Mouse (Mus musculus) MEL (cell line): ENCODE results near the gene Exosc1. TPM values are rescaled to one million over a fixed set of nuclear protein-coding genes. Genes with fewer than 3 reads are reported as not detected.

Experiments used
- DNase-seq: peaks from one replicate; pipeline ENCODE4 v3.0.0; 2011; ENCODE audit warnings: low read depth, low spot score
- H3K27ac ChIP-seq: 2 replicates; pipeline ENCODE4 v1.5.1; 2012; ENCODE audit warnings: low read depth, mild to moderate bottlenecking, control low read depth, low read length, moderate library complexity; ENCODE audit not compliant: control insufficient read depth
- H3K27me3 ChIP-seq, 2 experiments: fragments of 150-350 bp in 1 of 2; sonication (generic) in 1 of 2; 2 replicates each; pipeline ENCODE4 v1.6.1; 2012; ENCODE audit warnings: low read length in 2 of 2, mild to moderate bottlenecking in 2 of 2, improper control_type of control experiment in 1 of 2, moderate library complexity in 1 of 2; ENCODE audit not compliant: insufficient read depth in 2 of 2, control insufficient read depth in 1 of 2
- H3K36me3 ChIP-seq, 2 experiments: 2 replicates each; pipeline ENCODE4 v1.6.1; 2012 to 2014; ENCODE audit warnings: low read length in 2 of 2, improper control_type of control experiment in 1 of 2, inconsistent platforms in 1 of 2, mild to moderate bottlenecking in 1 of 2; ENCODE audit not compliant: insufficient read depth in 2 of 2, control insufficient read depth in 1 of 2
- H3K4me1 ChIP-seq, 2 experiments: fragments of 150-350 bp in 1 of 2; sonication (generic) in 1 of 2; 2 replicates each; pipeline ENCODE4 v1.6.1; 2012; ENCODE audit warnings: low read length in 2 of 2, improper control_type of control experiment in 1 of 2, mild to moderate bottlenecking in 1 of 2; ENCODE audit not compliant: insufficient read depth in 2 of 2, control insufficient read depth in 1 of 2
- H3K4me3 ChIP-seq, 2 experiments: fragments of 150-350 bp in 1 of 2; sonication (generic) in 1 of 2; 2 replicates each; pipeline ENCODE4 v1.5.1; 2012; ENCODE audit warnings: low read depth in 2 of 2, low read length in 2 of 2, mild to moderate bottlenecking in 2 of 2, moderate library complexity in 2 of 2, control low read depth in 1 of 2, improper control_type of control experiment in 1 of 2; ENCODE audit not compliant: control insufficient read depth in 1 of 2, insufficient read depth in 1 of 2
- H3K79me2 ChIP-seq: 2 replicates; pipeline ENCODE4 v1.6.1; 2012; ENCODE audit warnings: mild to moderate bottlenecking, low read length, moderate library complexity; ENCODE audit not compliant: control insufficient read depth, poor library complexity, insufficient read depth
- H3K9ac ChIP-seq: 2 replicates; pipeline ENCODE4 v1.6.1; 2012; ENCODE audit warnings: low read depth, mild to moderate bottlenecking, control low read depth, low read length, moderate library complexity; ENCODE audit not compliant: control insufficient read depth, poor library complexity, severe bottlenecking
- H3K9me3 ChIP-seq: fragments of 150-350 bp; sonication (generic); replicated peaks from 2 replicates; pipeline ENCODE4 v1.6.1; 2012; ENCODE audit warnings: mild to moderate bottlenecking, low read length, improper control_type of control experiment, moderate library complexity; ENCODE audit not compliant: insufficient read depth
- BHLHE40 ChIP-seq: IDR thresholded peaks from 2 replicates; pipeline ENCODE4 v1.6.1; 2012; ENCODE audit warnings: low read depth, mild to moderate bottlenecking, inconsistent platforms, low read length, improper control_type of control experiment, borderline replicate concordance
- CHD2 ChIP-seq: IDR thresholded peaks from 2 replicates; pipeline ENCODE4 v1.6.1; 2011; ENCODE audit warnings: low read length, improper control_type of control experiment
- CTCF ChIP-seq, 3 experiments: IDR thresholded peaks in 2 of 3; conservative IDR thresholded peaks in 1 of 3; 2 replicates each; pipeline ENCODE4 v1.5.1; 2011 to 2012; ENCODE audit warnings: low read length in 3 of 3, low read depth in 2 of 3, mild to moderate bottlenecking in 2 of 3, improper control_type of control experiment in 1 of 3, inconsistent platforms in 1 of 3, mixed read lengths in 1 of 3, moderate library complexity in 1 of 3; ENCODE audit not compliant: control insufficient read depth in 1 of 3, insufficient read depth in 1 of 3, poor library complexity in 1 of 3, severe bottlenecking in 1 of 3
- E2F4 ChIP-seq: IDR thresholded peaks from 2 replicates; pipeline ENCODE4 v1.6.1; 2011; ENCODE audit warnings: low read depth, low read length, improper control_type of control experiment, borderline replicate concordance
- ELF1 ChIP-seq: IDR thresholded peaks from 2 replicates; pipeline ENCODE4 v1.6.1; 2014; ENCODE audit warnings: low read depth, mild to moderate bottlenecking, inconsistent platforms, low read length, improper control_type of control experiment, moderate library complexity
- EP300 ChIP-seq, 2 experiments: IDR thresholded peaks; 2 replicates each; pipeline ENCODE4 v1.6.1; 2011; ENCODE audit warnings: improper control_type of control experiment in 2 of 2, low read length in 2 of 2, low read depth in 1 of 2, mild to moderate bottlenecking in 1 of 2
- ETS1 ChIP-seq: IDR thresholded peaks from 2 replicates; pipeline ENCODE4 v1.6.1; 2012; ENCODE audit warnings: low read depth, mild to moderate bottlenecking, inconsistent platforms, low read length, improper control_type of control experiment, moderate library complexity
- GABPA ChIP-seq: IDR thresholded peaks from 2 replicates; pipeline ENCODE4 v1.6.1; 2012; ENCODE audit warnings: low read depth, mild to moderate bottlenecking, inconsistent platforms, low read length, improper control_type of control experiment, moderate library complexity
- HCFC1 ChIP-seq: IDR thresholded peaks from 2 replicates; pipeline ENCODE4 v1.6.1; 2012; ENCODE audit warnings: low read depth, mild to moderate bottlenecking, inconsistent platforms, low read length, improper control_type of control experiment, moderate library complexity
- JUND ChIP-seq: IDR thresholded peaks from 2 replicates; pipeline ENCODE4 v1.6.1; 2011; ENCODE audit warnings: low read depth, mild to moderate bottlenecking, improper control_type of control experiment, low read length
- KAT2A ChIP-seq: conservative IDR thresholded peaks from 2 replicates; pipeline ENCODE4 v1.6.1; 2012; ENCODE audit warnings: low read depth, low read length, improper control_type of control experiment, inconsistent platforms
- MAFK ChIP-seq: IDR thresholded peaks from 2 replicates; pipeline ENCODE4 v1.6.1; 2011; ENCODE audit warnings: low read depth, mild to moderate bottlenecking, low read length, improper control_type of control experiment, borderline replicate concordance
- MAZ ChIP-seq: IDR thresholded peaks from 2 replicates; pipeline ENCODE4 v1.6.1; 2012; ENCODE audit warnings: low read depth, mild to moderate bottlenecking, inconsistent platforms, low read length, improper control_type of control experiment
- MEF2A ChIP-seq: IDR thresholded peaks from 2 replicates; pipeline ENCODE4 v1.6.1; 2014; ENCODE audit warnings: low read depth, mild to moderate bottlenecking, inconsistent platforms, low read length, improper control_type of control experiment; ENCODE audit not compliant: poor library complexity, insufficient replicate concordance, severe bottlenecking; ENCODE audit errors: extremely low read depth
- MXI1 ChIP-seq: IDR thresholded peaks from 2 replicates; pipeline ENCODE4 v1.6.1; 2011; ENCODE audit warnings: mild to moderate bottlenecking, low read depth, low read length, improper control_type of control experiment
- MYB ChIP-seq: IDR thresholded peaks from 2 replicates; pipeline ENCODE4 v1.6.1; 2011; ENCODE audit warnings: mild to moderate bottlenecking, low read depth, low read length, improper control_type of control experiment
- MYC ChIP-seq: IDR thresholded peaks from 2 replicates; pipeline ENCODE4 v1.6.1; 2011; ENCODE audit warnings: low read depth, mild to moderate bottlenecking, low read length, improper control_type of control experiment, moderate library complexity
- NELFE ChIP-seq: IDR thresholded peaks from 2 replicates; pipeline ENCODE4 v1.6.1; 2011; ENCODE audit warnings: low read depth, low read length, improper control_type of control experiment
- POLR2A ChIP-seq, 2 experiments: IDR thresholded peaks; 2 replicates each; pipeline ENCODE4 v1.6.1; 2011 to 2012; ENCODE audit warnings: low read length in 2 of 2, mild to moderate bottlenecking in 2 of 2, control low read depth in 1 of 2, improper control_type of control experiment in 1 of 2, low read depth in 1 of 2, moderate library complexity in 1 of 2; ENCODE audit not compliant: control insufficient read depth in 1 of 2, insufficient read depth in 1 of 2, poor library complexity in 1 of 2
- POLR2AphosphoS2 ChIP-seq: IDR thresholded peaks from 2 replicates; pipeline ENCODE4 v1.6.1; 2011; ENCODE audit warnings: low read length, improper control_type of control experiment
- RCOR1 ChIP-seq: IDR thresholded peaks from 2 replicates; pipeline ENCODE4 v1.6.1; 2012; ENCODE audit warnings: low read depth, mild to moderate bottlenecking, inconsistent platforms, low read length, improper control_type of control experiment
- TAL1 ChIP-seq: IDR thresholded peaks from 2 replicates; pipeline ENCODE4 v1.6.1; 2012; ENCODE audit warnings: mild to moderate bottlenecking, inconsistent platforms, low read length, moderate library complexity, mixed read lengths
- TBP ChIP-seq: IDR thresholded peaks from 2 replicates; pipeline ENCODE4 v1.8.0; 2011; ENCODE audit warnings: low read depth, low read length, improper control_type of control experiment
- TCF12 ChIP-seq: IDR thresholded peaks from 2 replicates; pipeline ENCODE4 v1.6.1; 2014; ENCODE audit warnings: low read depth, mild to moderate bottlenecking, inconsistent platforms, low read length, improper control_type of control experiment, moderate library complexity
- ZKSCAN1 ChIP-seq: IDR thresholded peaks from 2 replicates; pipeline ENCODE4 v1.6.1; 2012; ENCODE audit warnings: low read depth, mild to moderate bottlenecking, inconsistent platforms, low read length, improper control_type of control experiment, moderate library complexity
- ZMIZ1 ChIP-seq: IDR thresholded peaks from 2 replicates; pipeline ENCODE4 v1.6.1; 2012; ENCODE audit warnings: low read depth, mild to moderate bottlenecking, inconsistent platforms, low read length, improper control_type of control experiment, moderate library complexity
- polyA plus RNA-seq, 2 experiments: library from polyadenylated mRNA; stranded (reverse) in 1 of 2; unstranded in 1 of 2; fragments of >175 nt in 1 of 2; fragments of >200 nt in 1 of 2; gene quantifications; 2 replicates each; pipeline versions ENCODE4 v1.2.1 to v1.2.4; 2012; ENCODE audit warnings: low replicate concordance in 2 of 2, low read depth in 1 of 2; ENCODE audit not compliant: insufficient read length in 2 of 2, insufficient read depth in 1 of 2, missing spikeins in 1 of 2
- total RNA-seq: library from RNA; depleted of rRNA; stranded (reverse); fragments of 300-350 nt; gene quantifications from 2 replicates; pipeline ENCODE4 v1.2.3, GENCODE M21; 2012

Gene Exosc1
- total and polyA plus RNA-seq, 3 experiments: 118 to 390 (median 162) TPM

- TF ChIP-seq BHLHE40: 0 out of 2 replicates have a peak, but pooled peaks have one; percentile 16
- no peak for TF ChIP-seq ZKSCAN1
- 0 out of 2 replicates have a peak, but pooled peaks have one; percentile 18 for TF ChIP-seq HCFC1
- TF ChIP-seq ZMIZ1: no peak
- 0 out of 2 replicates have a peak, but pooled peaks have one; percentile 31 for TF ChIP-seq ELF1
- TF ChIP-seq NELFE: no peak
- TF ChIP-seq MYC: no peak
- TF ChIP-seq TCF12: peak; percentile 85
Observed at GRCm38 (mm10) chr19:41906311-41907078, 26.7 kb downstream of the Exosc1 start (continued).

GRCm38 (mm10) chr19:41905246-41905645 lies 28.0 kb downstream of the Exosc1 start:
- peaks cover 14 to 55% of the 10 kb centered on the region in 2 experiments for H3K4me1 ChIP-seq

GRCm38 (mm10) chr19:41902848-41903593 lies 30.2 kb downstream of the Exosc1 start:
- H3K27ac ChIP-seq: peak overlapping the region; percentile 35; the same call in 1 of the 2 replicates
- no peaks in the 10 kb centered on the region for H3K9me3 ChIP-seq
- peaks cover 0 to 48% of the 10 kb centered on the region in 2 experiments; a peak in 2 of 4 replicates for H3K36me3 ChIP-seq
- no peaks in the 10 kb centered on the region for H3K79me2 ChIP-seq
- peak; percentile 72 for DNase-seq
- H3K27me3 ChIP-seq: no peaks in the 10 kb centered on the region
- peak overlapping the region in 1 of 2 experiments; percentile 12; a peak in 2 of 4 replicates for H3K4me3 ChIP-seq
- H3K4me1 ChIP-seq: peaks cover 13 to 60% of the 10 kb centered on the region in 2 experiments
- 0 out of 2 replicates have a peak overlapping the region, but pooled peaks have one; percentile 5 for H3K9ac ChIP-seq
- TF ChIP-seq TAL1 (peak; percentile 64), ZMIZ1 (no peak), TBP (peak; percentile 60; the same call in 1 of the 2 replicates), ETS1 (peak; percentile 21; the same call in 1 of the 2 replicates), GABPA (no peak), CHD2 (no peak), RCOR1 (peak; percentile 38; the same call in 1 of the 2 replicates), MAFK (no peak), KAT2A (no peak), MXI1 (peak; percentile 30; the same call in 1 of the 2 replicates), CTCF (IDR thresholded peaks at IDR 0.05 in 2 of 3, conservative IDR thresholded peaks at IDR 0.05 in 1 of 3; ENCODE audit: control insufficient read depth in 1 of 3, insufficient read depth in 1 of 3, low read depth in 2 of 3, low read length in 3 of 3, poor library complexity in 1 of 3, severe bottlenecking in 1 of 3) (peak in 1 of 3 experiments; percentile 36; a peak in 1 of 6 replicates), ELF1 (no peak), E2F4 (no peak), NELFE (no peak), EP300 (IDR thresholded peaks at IDR 0.05; ENCODE audit: low read depth in 1 of 2, low read length in 2 of 2) (peak; percentile 8 to 46; a peak in 2 of 4 replicates), POLR2AphosphoS2 (no peak), HCFC1 (no peak), MEF2A (no peak), MYB (no peak), POLR2A (IDR thresholded peaks at IDR 0.05; ENCODE audit: control insufficient read depth in 1 of 2, insufficient read depth in 1 of 2, low read depth in 1 of 2, low read length in 2 of 2, poor library complexity in 1 of 2) (no peak)

More at GRCm38 (mm10) chr19:41905246-41905645, 28.0 kb downstream of the Exosc1 start:
- no peaks in the 10 kb centered on the region for H3K9me3 ChIP-seq
- DNase-seq: no peak
- H3K27ac ChIP-seq: no peak overlapping the region
- no peaks in the 10 kb centered on the region for H3K27me3 ChIP-seq
- TF ChIP-seq MAFK: no peak
- no peak for TF ChIP-seq ETS1
- TF ChIP-seq HCFC1: no peak
- TF ChIP-seq MAZ: no peak
- no peak for TF ChIP-seq JUND
- TF ChIP-seq, all 39 proteins: peak for 0
- H3K9ac ChIP-seq: no peak overlapping the region
- no peaks in the 10 kb centered on the region for H3K79me2 ChIP-seq
- H3K4me3 ChIP-seq: no peak overlapping the region
- H3K36me3 ChIP-seq: peaks cover 0 to 49% of the 10 kb centered on the region in 2 experiments; a peak in 2 of 4 replicates
